Mouse (Mus musculus): Measurements from ENCODE around the gene Cep170b. TPM values are rescaled to one million over a fixed set of nuclear protein-coding genes. Genes with fewer than 3 reads are reported as not detected.
A peak's percentile ranks its signal among the peaks of the same experiment; 100 is the strongest.

The Cep170b gene
- total and polyA plus RNA-seq, 2 experiments from 2014 or later: 39.0 to 118 TPM

DNA sequence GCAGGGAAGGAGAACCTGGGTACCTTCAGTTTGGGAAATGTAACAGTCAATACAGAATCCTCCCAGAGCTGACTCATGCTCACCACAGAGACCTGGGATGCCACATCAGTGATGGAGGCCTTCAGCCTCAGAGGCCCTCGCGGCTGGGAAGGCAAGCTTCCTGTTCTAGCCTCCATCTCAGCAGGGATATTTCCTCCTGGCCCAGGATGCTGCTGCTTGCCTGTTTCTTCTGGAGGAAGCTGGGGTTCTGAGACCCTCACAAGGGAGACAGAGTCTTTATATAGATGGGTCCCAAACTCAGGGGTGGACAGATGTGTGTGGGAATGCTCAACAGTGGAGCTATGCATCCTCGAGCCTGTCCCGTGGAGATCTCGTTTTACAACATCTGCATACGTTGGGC, 53.8 kb downstream of the Cep170b start:
- 82% methylated on average over 6 of the region's 6 CpGs for WGBS
- Histone ChIP-seq H3K4me1 (ENCODE audit: insufficient read depth, low read length) (no peaks in the 10 kb centered on the region), H3K27ac (no peak overlapping the region), H3K4me3 (ENCODE audit: low read length) (no peak overlapping the region), H3K4me2 (ENCODE audit: low read depth, low read length) (no peak overlapping the region), H3K36me3 (ENCODE audit: insufficient read depth, low read length) (no peaks in the 10 kb centered on the region), H3K27me3 (ENCODE audit: insufficient read depth, low read length) (no peaks in the 10 kb centered on the region), H3K9me3 (ENCODE audit: low read length) (no peaks in the 10 kb centered on the region), H3K9ac (replicated peaks; ENCODE audit: low read length) (no peak overlapping the region)
- DNase-seq (ENCODE audit: low spot score) (no peak), ATAC-seq (no peak)
- TF ChIP-seq CTCF (IDR thresholded peaks at IDR 0.05; ENCODE audit: low read depth): no peak

GRCm38 (mm10) chr12:112774481-112774880, 54.2 kb downstream of the Cep170b start:
- Histone ChIP-seq H3K9ac (replicated peaks; ENCODE audit: low read length) (no peak overlapping the region), H3K27me3 (ENCODE audit: insufficient read depth, low read length) (no peaks in the 10 kb centered on the region), H3K27ac (no peak overlapping the region), H3K4me2 (ENCODE audit: low read depth, low read length) (no peak overlapping the region), H3K4me3 (ENCODE audit: low read length) (no peak overlapping the region), H3K4me1 (ENCODE audit: insufficient read depth, low read length) (no peaks in the 10 kb centered on the region), H3K9me3 (ENCODE audit: low read length) (no peaks in the 10 kb centered on the region), H3K36me3 (ENCODE audit: insufficient read depth, low read length) (no peaks in the 10 kb centered on the region)
- ATAC-seq (no peak), DNase-seq (ENCODE audit: low spot score) (no peak)
- 94% methylated on average over 10 of the region's 10 CpGs for WGBS
- TF ChIP-seq CTCF (IDR thresholded peaks at IDR 0.05; ENCODE audit: low read depth): no peak

GRCm38 (mm10) chr12:112791026-112791425, 70.8 kb downstream of the Cep170b start:
- H3K36me3 ChIP-seq (ENCODE audit: insufficient read depth, low read length): no peaks in the 10 kb centered on the region
- 80% methylated on average over 8 of the region's 8 CpGs for WGBS
- no peak overlapping the region for H3K9ac ChIP-seq (replicated peaks; ENCODE audit: low read length)

GRCm38 (mm10) chr12:112793601-112794355, 73.5 kb downstream of the Cep170b start:
- H3K27ac ChIP-seq: no peak overlapping the region
- ATAC-seq (no peak), DNase-seq (ENCODE audit: low spot score) (peak; percentile 40)
- H3K4me1 ChIP-seq (ENCODE audit: insufficient read depth, low read length): peaks cover 6% of the 10 kb centered on the region
- no peak overlapping the region for H3K4me2 ChIP-seq (ENCODE audit: low read depth, low read length)
- no peaks in the 10 kb centered on the region for H3K36me3 ChIP-seq (ENCODE audit: insufficient read depth, low read length)
- H3K27me3 ChIP-seq (ENCODE audit: insufficient read depth, low read length): no peaks in the 10 kb centered on the region
- TF ChIP-seq CTCF (IDR thresholded peaks at IDR 0.05; ENCODE audit: low read depth): no peak
- 70% methylated on average over 13 of the region's 13 CpGs for WGBS
- H3K9me3 ChIP-seq (ENCODE audit: low read length): no peaks in the 10 kb centered on the region
- no peak overlapping the region for H3K9ac ChIP-seq (replicated peaks; ENCODE audit: low read length)
- H3K4me3 ChIP-seq (ENCODE audit: low read length): no peak overlapping the region

More at GRCm38 (mm10) chr12:112791026-112791425, 70.8 kb downstream of the Cep170b start:
- no peak overlapping the region for H3K4me3 ChIP-seq (ENCODE audit: low read length)
- H3K9me3 ChIP-seq (ENCODE audit: low read length): no peaks in the 10 kb centered on the region
- DNase-seq (ENCODE audit: low spot score): no peak
- H3K27me3 ChIP-seq (ENCODE audit: insufficient read depth, low read length): no peaks in the 10 kb centered on the region
- H3K27ac ChIP-seq: no peak overlapping the region
- no peak; the same call in 1 of the 2 replicates for ATAC-seq
- H3K4me2 ChIP-seq (ENCODE audit: low read depth, low read length): no peak overlapping the region
- TF ChIP-seq CTCF (IDR thresholded peaks at IDR 0.05; ENCODE audit: low read depth): no peak
- no peaks in the 10 kb centered on the region; the same call in 1 of the 2 replicates for H3K4me1 ChIP-seq (ENCODE audit: insufficient read depth, low read length)

DNA sequence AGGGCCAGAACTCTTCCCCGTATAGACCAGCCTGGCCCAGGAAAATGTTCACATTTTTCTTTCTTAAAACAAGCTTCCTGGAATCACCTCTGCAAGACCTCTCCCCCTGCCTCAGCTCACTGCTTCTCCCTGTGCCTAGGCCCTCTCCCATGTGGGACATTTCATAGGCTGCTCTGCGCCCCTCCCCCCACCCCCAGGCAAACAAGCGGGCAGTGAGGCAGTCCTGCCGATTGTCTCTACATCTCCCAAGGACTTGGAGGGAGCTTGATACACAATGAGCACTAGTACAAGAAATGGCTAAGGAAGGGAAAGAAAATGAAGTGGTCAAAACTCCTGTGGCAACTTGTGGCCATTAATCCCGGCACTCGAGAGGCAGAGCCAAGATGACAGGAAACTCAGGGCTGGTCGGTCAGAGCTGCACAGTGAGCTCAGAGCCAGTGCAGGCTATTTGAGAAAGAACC, 74.1 kb downstream of the Cep170b start:
- no peak overlapping the region for H3K9ac ChIP-seq (replicated peaks; ENCODE audit: low read length)
- no peak overlapping the region for H3K4me2 ChIP-seq (ENCODE audit: low read depth, low read length)
- ATAC-seq (no peak), DNase-seq (ENCODE audit: low spot score) (no peak)
- H3K9me3 ChIP-seq (ENCODE audit: low read length): no peaks in the 10 kb centered on the region
- H3K27me3 ChIP-seq (ENCODE audit: insufficient read depth, low read length): no peaks in the 10 kb centered on the region
- H3K4me1 ChIP-seq (ENCODE audit: insufficient read depth, low read length): peaks cover 6% of the 10 kb centered on the region
- no peak for TF ChIP-seq CTCF (IDR thresholded peaks at IDR 0.05; ENCODE audit: low read depth)
- WGBS: 31% methylated on average over 7 of the region's 7 CpGs
- no peak overlapping the region for H3K27ac ChIP-seq
- H3K4me3 ChIP-seq (ENCODE audit: low read length): no peak overlapping the region
- no peaks in the 10 kb centered on the region for H3K36me3 ChIP-seq (ENCODE audit: insufficient read depth, low read length)

DNA sequence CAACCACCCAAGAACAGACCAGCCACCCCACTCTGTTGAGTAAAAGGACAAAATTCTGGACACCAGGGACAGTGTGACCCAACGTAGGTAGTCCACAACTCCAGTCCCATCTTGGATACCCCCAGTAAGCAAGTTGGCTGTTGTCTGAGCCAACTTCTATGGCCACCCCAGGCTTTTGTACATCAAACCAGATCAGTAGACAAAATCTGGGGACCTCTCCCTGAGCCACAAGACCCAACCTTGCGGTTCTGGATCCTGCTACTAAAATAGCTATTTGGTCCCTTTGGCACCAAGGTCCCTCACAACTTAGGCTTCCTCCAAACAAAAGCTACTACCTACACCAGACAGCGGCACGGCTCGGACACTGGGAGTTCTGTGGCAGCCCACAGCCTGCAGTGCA, 74.7 kb downstream of the Cep170b start:
- ATAC-seq: no peak
- Histone ChIP-seq H3K4me3 (ENCODE audit: low read length) (no peak overlapping the region), H3K4me1 (ENCODE audit: insufficient read depth, low read length) (peaks cover 6% of the 10 kb centered on the region), H3K27ac (no peak overlapping the region), H3K4me2 (ENCODE audit: low read depth, low read length) (no peak overlapping the region), H3K9me3 (ENCODE audit: low read length) (no peaks in the 10 kb centered on the region), H3K27me3 (ENCODE audit: insufficient read depth, low read length) (no peaks in the 10 kb centered on the region), H3K9ac (replicated peaks; ENCODE audit: low read length) (no peak overlapping the region), H3K36me3 (ENCODE audit: insufficient read depth, low read length) (no peaks in the 10 kb centered on the region)
- 84% methylated on average over 5 of the region's 5 CpGs for WGBS
- no peak for DNase-seq (ENCODE audit: low spot score)
- no peak for TF ChIP-seq CTCF (IDR thresholded peaks at IDR 0.05; ENCODE audit: low read depth)

DNA sequence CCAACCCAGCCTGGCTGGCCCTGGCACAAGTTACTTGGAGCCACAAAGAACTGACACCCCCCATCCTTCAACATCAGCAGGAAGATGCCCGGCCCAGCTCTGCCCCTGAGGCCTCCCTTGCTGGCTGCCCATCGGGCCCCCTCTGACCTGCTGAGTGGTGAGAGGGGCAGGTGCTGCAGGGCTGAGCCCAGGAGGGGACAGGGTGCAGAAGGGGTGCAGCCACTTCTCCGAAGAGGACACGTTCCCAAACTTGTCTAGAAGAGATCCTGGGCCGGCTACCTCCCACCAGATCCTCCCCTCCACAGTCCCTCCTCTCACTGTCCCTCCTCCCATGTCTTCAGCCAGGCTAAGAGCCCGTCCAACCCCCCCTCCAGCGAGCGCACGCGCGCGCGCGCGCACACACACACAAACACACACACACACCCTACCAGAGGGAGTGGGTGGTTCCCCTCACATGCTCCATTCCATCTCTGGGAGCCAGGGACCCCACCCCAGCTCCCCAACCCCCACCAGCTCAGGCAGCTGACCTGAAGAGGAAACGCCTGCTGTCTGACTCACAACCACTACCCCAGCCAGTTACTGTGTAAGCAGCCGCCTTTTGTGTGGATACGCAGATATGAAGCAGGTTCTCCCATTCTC, 75.3 kb downstream of the Cep170b start:
- WGBS: 63% methylated on average over 18 of the region's 18 CpGs
- ATAC-seq (no peak), DNase-seq (ENCODE audit: low spot score) (no peak)
- H3K27ac ChIP-seq: no peak overlapping the region
- H3K4me2 ChIP-seq (ENCODE audit: low read depth, low read length): no peak overlapping the region
- H3K9ac ChIP-seq (replicated peaks; ENCODE audit: low read length): no peak overlapping the region
- no peaks in the 10 kb centered on the region for H3K36me3 ChIP-seq (ENCODE audit: insufficient read depth, low read length)
- H3K4me3 ChIP-seq (ENCODE audit: low read length): no peak overlapping the region
- peaks cover 6% of the 10 kb centered on the region for H3K4me1 ChIP-seq (ENCODE audit: insufficient read depth, low read length)
- H3K9me3 ChIP-seq (ENCODE audit: low read length): no peaks in the 10 kb centered on the region
- TF ChIP-seq CTCF (IDR thresholded peaks at IDR 0.05; ENCODE audit: low read depth): no peak
- H3K27me3 ChIP-seq (ENCODE audit: insufficient read depth, low read length): no peaks in the 10 kb centered on the region

Small RNAs within 50 kb of the gene (microRNA-seq; reads per million reads assigned to microRNA genes)
- gene Mir6940: 0.36 to 0.53 reads per million in 2 experiments

Other genes starting within 250 kb of the Cep170b start
- not detected in 2 replicates for gene A530016L24Rik, start 231.0 kb upstream of the Cep170b start, total RNA-seq (2014; rRNA removed)
- 0.11 TPM in 1 of 2 replicates, not detected in the other for gene A530016L24Rik, start 231.0 kb upstream of the Cep170b start, polyA plus RNA-seq (2015; fragmentation: Nextera tagmentation; extraction: Ambion mirVana)
- gene Tmem179, start 203.7 kb upstream of the Cep170b start, total RNA-seq (2014; rRNA removed): 134 and 141 TPM in 2 replicates
- gene Tmem179, start 203.7 kb upstream of the Cep170b start, polyA plus RNA-seq (2015; fragmentation: Nextera tagmentation; extraction: Ambion mirVana): 94.1 and 96.2 TPM in 2 replicates
- 5.9 and 6.3 TPM in 2 replicates for gene Inf2, start 131.7 kb upstream of the Cep170b start, total RNA-seq (2014; rRNA removed)
- 0.96 and 1.4 TPM in 2 replicates for gene Inf2, start 131.7 kb upstream of the Cep170b start, polyA plus RNA-seq (2015; fragmentation: Nextera tagmentation; extraction: Ambion mirVana)
- 2.6 and 7.5 TPM in 2 replicates for gene Adssl1, start 100.4 kb upstream of the Cep170b start, total RNA-seq (2014; rRNA removed)
- 8.4 and 9.2 TPM in 2 replicates for gene Adssl1, start 100.4 kb upstream of the Cep170b start, polyA plus RNA-seq (2015; fragmentation: Nextera tagmentation; extraction: Ambion mirVana)
- 24.1 and 34.8 TPM in 2 replicates for gene Siva1, start 75.8 kb upstream of the Cep170b start, total RNA-seq (2014; rRNA removed)
- 59.3 and 62.2 TPM in 2 replicates for gene Siva1, start 75.8 kb upstream of the Cep170b start, polyA plus RNA-seq (2015; fragmentation: Nextera tagmentation; extraction: Ambion mirVana)
- gene Akt1, start 45.6 kb upstream of the Cep170b start, total RNA-seq (2014; rRNA removed): 179 and 197 TPM in 2 replicates
- 90.8 and 97.4 TPM in 2 replicates for gene Akt1, start 45.6 kb upstream of the Cep170b start, polyA plus RNA-seq (2015; fragmentation: Nextera tagmentation; extraction: Ambion mirVana)
- gene Zbtb42, start 41.6 kb upstream of the Cep170b start, total RNA-seq (2014; rRNA removed): 3.3 and 12.1 TPM in 2 replicates
- gene Zbtb42, start 41.6 kb upstream of the Cep170b start, polyA plus RNA-seq (2015; fragmentation: Nextera tagmentation; extraction: Ambion mirVana): 2.2 and 3.7 TPM in 2 replicates
- gene Pld4, start 40.2 kb downstream of the Cep170b start, total RNA-seq (2014; rRNA removed): 10.5 and 14.5 TPM in 2 replicates
- gene Pld4, start 40.2 kb downstream of the Cep170b start, polyA plus RNA-seq (2015; fragmentation: Nextera tagmentation; extraction: Ambion mirVana): 9.4 and 10.8 TPM in 2 replicates
- gene Ahnak2, start 82.2 kb downstream of the Cep170b start, total RNA-seq (2014; rRNA removed): 7.7 and 12.1 TPM in 2 replicates
- 3.3 and 3.6 TPM in 2 replicates for gene Ahnak2, start 82.2 kb downstream of the Cep170b start, polyA plus RNA-seq (2015; fragmentation: Nextera tagmentation; extraction: Ambion mirVana)
- gene Clba1, start 88.5 kb downstream of the Cep170b start, total RNA-seq (2014; rRNA removed): 16.7 and 16.9 TPM in 2 replicates
- 20.3 and 21.0 TPM in 2 replicates for gene Clba1, start 88.5 kb downstream of the Cep170b start, polyA plus RNA-seq (2015; fragmentation: Nextera tagmentation; extraction: Ambion mirVana)
- 27.9 and 28.6 TPM in 2 replicates for gene Cdca4, start 109.0 kb downstream of the Cep170b start, total RNA-seq (2014; rRNA removed)
- 23.6 and 25.2 TPM in 2 replicates for gene Cdca4, start 109.0 kb downstream of the Cep170b start, polyA plus RNA-seq (2015; fragmentation: Nextera tagmentation; extraction: Ambion mirVana)
- gene Gpr132, start 147.8 kb downstream of the Cep170b start, total RNA-seq (2014; rRNA removed): 0.10 TPM in 1 of 2 replicates, not detected in the other
- gene Gpr132, start 147.8 kb downstream of the Cep170b start, polyA plus RNA-seq (2015; fragmentation: Nextera tagmentation; extraction: Ambion mirVana): 0.05 TPM in 1 of 2 replicates, not detected in the other
- gene Jag2, start 209.3 kb downstream of the Cep170b start, total RNA-seq (2014; rRNA removed): 63.4 and 88.4 TPM in 2 replicates
- 7.7 and 8.5 TPM in 2 replicates for gene Jag2, start 209.3 kb downstream of the Cep170b start, polyA plus RNA-seq (2015; fragmentation: Nextera tagmentation; extraction: Ambion mirVana)
- gene Nudt14, start 221.7 kb downstream of the Cep170b start, total RNA-seq (2014; rRNA removed): 29.0 and 29.4 TPM in 2 replicates
- 51.7 and 54.8 TPM in 2 replicates for gene Nudt14, start 221.7 kb downstream of the Cep170b start, polyA plus RNA-seq (2015; fragmentation: Nextera tagmentation; extraction: Ambion mirVana)